Comparison of ENCODE assay signal across 14 mouse cellular contexts in genomic region chr10:9503569-9504493, GRCm38 (mm10).
DNase-seq lines count a peak whose midpoint lies in the region; ATAC-seq and TF ChIP-seq lines count a peak whose summit lies in the region.
"Had no signal": no experiment of that assay in that cellular context is flagged by ENCODE, and none has a peak within 500 bp of the region (broad histone marks: within the 10 kb centered on the region; RNA-seq: fewer than 3 reads in every experiment).

No protein-coding gene starts in this region.

- ATAC-seq in lung, postnatal 0 days: no peak; the same call in 1 of the 2 replicates
- peak; percentile 91 for ATAC-seq in forebrain, embryonic 14.5 days
- peak; percentile 90 for ATAC-seq in stomach, postnatal 0 days (ENCODE audit: low FRiP score, low TSS enrichment)
- ATAC-seq: activated CD4-positive, CD25-positive, alpha-beta regulatory T cell, adult 4 months had no signal

- no peaks in the 10 kb centered on the region for H3K27me3 ChIP-seq in lung, postnatal 0 days (replicated peaks; ENCODE audit: insufficient read depth, low read length)
- no peaks in the 10 kb centered on the region for H3K27me3 ChIP-seq in forebrain, embryonic 14.5 days (replicated peaks; ENCODE audit: control insufficient read depth, insufficient read depth, low read length)
- H3K27me3 ChIP-seq in stomach, postnatal 0 days (ENCODE audit: control insufficient read depth, insufficient read depth, low read length): no peaks in the 10 kb centered on the region
- H3K27me3 ChIP-seq: megakaryocyte, embryonic 14.5 days had no signal

- no peaks in the 10 kb centered on the region for H3K36me3 ChIP-seq in lung, postnatal 0 days (ENCODE audit: insufficient read depth, low read length)
- no peaks in the 10 kb centered on the region for H3K36me3 ChIP-seq in forebrain, embryonic 14.5 days (ENCODE audit: control insufficient read depth, insufficient read depth, low read length)
- no peaks in the 10 kb centered on the region for H3K36me3 ChIP-seq in stomach, postnatal 0 days (ENCODE audit: control insufficient read depth, insufficient read depth, low read length)

- no peaks in the 10 kb centered on the region for H3K9me3 ChIP-seq in lung, postnatal 0 days (ENCODE audit: low read length)
- no peaks in the 10 kb centered on the region for H3K9me3 ChIP-seq in forebrain, embryonic 14.5 days (replicated peaks; ENCODE audit: control insufficient read depth, low read length)
- no peaks in the 10 kb centered on the region for H3K9me3 ChIP-seq in stomach, postnatal 0 days (ENCODE audit: control insufficient read depth, low read length)
- H3K9me3 ChIP-seq: megakaryocyte, embryonic 14.5 days had no signal

- WGBS in lung, postnatal 0 days: 59% methylated on average over 11 of the region's 11 CpGs
- WGBS in forebrain, embryonic 14.5 days: 14% methylated on average over 11 of the region's 11 CpGs
- WGBS in stomach, postnatal 0 days: 54% methylated on average over 11 of the region's 11 CpGs

- H3K4me3 ChIP-seq in lung, postnatal 0 days (ENCODE audit: low read depth, low read length): no peak overlapping the region
- H3K4me3 ChIP-seq in forebrain, embryonic 14.5 days (ENCODE audit: low read depth, low read length): no peak overlapping the region
- no peak overlapping the region for H3K4me3 ChIP-seq in stomach, postnatal 0 days (ENCODE audit: low read depth, low read length)
- H3K4me3 ChIP-seq: layer of hippocampus, adult 2 months; megakaryocyte, embryonic 14.5 days had no signal

- TF ChIP-seq EP300 in lung, postnatal 0 days (IDR thresholded peaks at IDR 0.05): no peak
- TF ChIP-seq EP300 in stomach, postnatal 0 days (optimal IDR thresholded peaks at IDR 0.05): no peak

- peak; percentile 17 for DNase-seq in adrenal gland, adult 2 months
- no peak for DNase-seq in adrenal gland, postnatal 14 days
- peak; percentile 5 for DNase-seq in lung, postnatal 0 days (ENCODE audit: low spot score)
- DNase-seq in lung, postnatal 4 days: no peak
- DNase-seq in forebrain, embryonic 14.5 days (ENCODE audit: low spot score): peak; percentile 80
- no peak for DNase-seq in stomach, postnatal 0 days (ENCODE audit: low spot score)
- no peak for DNase-seq in heart, postnatal 36 days
- no peak for DNase-seq in cerebellum, adult 11-12 months
- DNase-seq: cerebellum, adult 8-10 months; lung, adult 2 months had no signal

- no peaks in the 10 kb centered on the region for H3K4me1 ChIP-seq in lung, postnatal 0 days (ENCODE audit: insufficient read depth, low read depth, low read length)
- H3K4me1 ChIP-seq in forebrain, embryonic 14.5 days (ENCODE audit: control insufficient read depth, insufficient read depth, low read length): peaks cover 17% of the 10 kb centered on the region
- H3K4me1 ChIP-seq in stomach, postnatal 0 days (replicated peaks; ENCODE audit: control insufficient read depth, insufficient read depth): no peaks in the 10 kb centered on the region
- H3K4me1 ChIP-seq: megakaryocyte, embryonic 14.5 days had no signal

- H3K4me2 ChIP-seq in lung, postnatal 0 days (replicated peaks; ENCODE audit: low read depth, low read length): no peak overlapping the region
- H3K4me2 ChIP-seq in forebrain, embryonic 14.5 days (ENCODE audit: low read length): no peak overlapping the region
- H3K4me2 ChIP-seq in stomach, postnatal 0 days (replicated peaks; ENCODE audit: low read depth): no peak overlapping the region
- H3K4me2 ChIP-seq: hindbrain, embryonic 14.5 days had no signal

- H3K9ac ChIP-seq in lung, postnatal 0 days (replicated peaks; ENCODE audit: low read depth): no peak overlapping the region
- no peak overlapping the region for H3K9ac ChIP-seq in forebrain, embryonic 14.5 days (ENCODE audit: low read length)
- no peak overlapping the region for H3K9ac ChIP-seq in stomach, postnatal 0 days (ENCODE audit: low read length)
- H3K9ac ChIP-seq: hindbrain, embryonic 14.5 days had no signal

- no peak overlapping the region for H3K27ac ChIP-seq in lung, postnatal 0 days (ENCODE audit: low read length)
- 0 out of 2 replicates have a peak overlapping the region, but pooled peaks have one; percentile 2 for H3K27ac ChIP-seq in forebrain, embryonic 14.5 days (ENCODE audit: low read depth, low read length)
- no peak overlapping the region for H3K27ac ChIP-seq in stomach, postnatal 0 days (replicated peaks)
- H3K27ac ChIP-seq: hindbrain, embryonic 14.5 days; layer of hippocampus, adult 2 months had no signal

- TF ChIP-seq CTCF in lung, postnatal 0 days (IDR thresholded peaks at IDR 0.05): no peak
- no peak for TF ChIP-seq CTCF in stomach, postnatal 0 days (IDR thresholded peaks at IDR 0.05; ENCODE audit: low read depth)

- intact Hi-C loops in heart, postnatal 36 days (cut with DNase I): no loop called here

Comparison
In these comparisons a context has a peak if more than half of its experiments do, and no peak if none do; other contexts are left out.
1. DNase-seq: peak in adrenal gland, adult 2 months (single experiment), lung, postnatal 0 days (single experiment) and forebrain, embryonic 14.5 days (single experiment); none in adrenal gland, postnatal 14 days (single experiment), lung, postnatal 4 days (0 of 2), stomach, postnatal 0 days (single experiment), heart, postnatal 36 days (0 of 2) and cerebellum, adult 11-12 months (single experiment).